Mouse (Mus musculus): Measurements from ENCODE around the gene Ndrg3. TPM values are rescaled to one million over a fixed set of nuclear protein-coding genes. Genes with fewer than 3 reads are reported as not detected.
"Not testable (repeated sequence)": the region's sequence is repeated elsewhere in the genome, so short reads cannot be mapped to it uniquely, and the experiment has no call there.

Ndrg3 gene
- polyA plus RNA-seq, 1 experiment from 2014 or later, result 45.3 TPM

DNA sequence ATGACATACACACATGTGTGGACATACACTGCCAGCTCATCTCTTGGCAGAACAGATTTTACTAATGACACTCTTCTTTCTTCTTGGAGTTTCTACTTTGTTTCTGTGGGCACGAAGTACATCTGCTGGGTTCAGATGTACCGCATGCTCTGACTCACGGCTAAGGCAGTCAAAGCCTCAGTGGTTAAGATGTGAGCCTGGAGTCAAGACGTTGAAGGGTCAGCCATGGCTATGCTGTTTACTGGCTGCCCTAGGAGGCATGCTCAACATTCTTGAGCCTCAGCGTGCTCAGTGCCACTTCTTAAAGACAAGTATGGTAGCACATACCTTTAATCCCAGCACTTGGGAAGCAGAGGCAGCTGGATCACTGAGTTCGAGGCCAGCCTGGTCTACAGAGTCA, 61.3 kb downstream of the Ndrg3 start:
- Histone ChIP-seq H3K9ac (no peak overlapping the region), H3K27ac (no peak overlapping the region), H3K9me3 (no peaks in the 10 kb centered on the region), H3K27me3 (no peaks in the 10 kb centered on the region), H3K36me3 (no peaks in the 10 kb centered on the region), H3K4me2 (replicated peaks) (no peak overlapping the region), H3K4me1 (no peaks in the 10 kb centered on the region), H3K4me3 (no peak overlapping the region)
- no peak for ATAC-seq (ENCODE audit: insufficient number of reproducible peaks, insufficient read depth, low FRiP score, low TSS enrichment)
- 93% methylated on average over 6 of the region's 6 CpGs for WGBS

DNA sequence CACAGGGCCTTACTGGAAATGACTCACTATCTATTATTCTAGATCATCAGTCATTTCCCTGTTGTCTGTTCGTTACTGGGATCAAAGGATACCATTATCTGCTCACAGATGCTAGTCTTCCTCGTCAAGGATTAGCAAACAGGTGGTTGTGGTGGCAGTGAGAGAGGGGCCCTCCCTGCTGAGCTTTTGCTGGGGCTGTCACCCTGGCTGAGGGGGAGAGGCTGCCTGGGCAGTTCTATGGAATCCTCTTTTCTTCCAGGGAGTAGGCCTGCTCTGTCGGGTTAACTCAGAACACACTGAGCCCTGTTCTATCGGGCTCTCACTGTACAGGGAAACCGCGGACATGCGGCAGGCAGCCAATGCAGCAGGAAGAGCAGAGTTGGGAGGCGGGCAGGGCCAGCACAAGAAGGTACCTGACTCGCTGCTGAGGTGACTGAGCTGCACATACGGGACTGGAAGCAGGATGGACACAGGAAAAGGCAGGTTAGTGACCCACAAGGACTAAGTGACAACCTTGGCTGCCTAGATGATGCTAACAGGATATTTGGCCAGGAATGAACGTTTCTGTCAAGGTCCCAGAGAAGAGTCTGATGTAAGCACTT, 62.2 kb downstream of the Ndrg3 start:
- peaks cover under 1% of the 10 kb centered on the region; the same call in 1 of the 2 replicates for H3K4me1 ChIP-seq
- no peak overlapping the region for H3K4me3 ChIP-seq
- H3K27me3 ChIP-seq, result no peaks in the 10 kb centered on the region
- H3K9me3 ChIP-seq, result no peaks in the 10 kb centered on the region
- H3K27ac ChIP-seq, result no peak overlapping the region
- whole genome bisulfite sequencing, result 66% methylated on average over 11 of the region's 11 CpGs
- ATAC-seq (ENCODE audit: insufficient number of reproducible peaks, insufficient read depth, low FRiP score, low TSS enrichment), result no peak
- no peak overlapping the region for H3K4me2 ChIP-seq (replicated peaks)
- no peak overlapping the region for H3K9ac ChIP-seq
- H3K36me3 ChIP-seq, result no peaks in the 10 kb centered on the region

DNA sequence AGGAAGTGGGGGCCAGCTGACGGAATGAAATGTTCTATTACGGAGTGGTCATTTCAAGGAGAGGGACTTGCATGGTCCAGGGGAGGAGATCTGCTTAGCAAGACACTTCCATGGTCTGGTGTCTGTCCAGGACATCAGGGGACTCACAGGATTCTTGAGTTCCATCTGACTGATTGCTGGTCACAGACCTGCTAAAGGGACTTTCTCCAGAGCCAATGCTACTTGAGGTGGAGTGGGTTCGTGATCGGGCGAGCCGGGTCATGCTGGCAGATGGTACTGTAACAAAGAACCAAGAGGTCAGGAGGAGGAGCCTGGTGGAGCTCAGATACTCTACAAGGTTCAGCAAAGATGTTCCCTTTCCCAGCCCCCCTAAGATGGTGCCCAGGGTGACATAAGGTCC, 63.2 kb downstream of the Ndrg3 start:
- Histone ChIP-seq H3K27ac (no peak overlapping the region), H3K4me3 (no peak overlapping the region), H3K9me3 (no peaks in the 10 kb centered on the region), H3K27me3 (no peaks in the 10 kb centered on the region), H3K4me1 (peaks cover 5% of the 10 kb centered on the region; the same call in 1 of the 2 replicates), H3K36me3 (no peaks in the 10 kb centered on the region), H3K4me2 (replicated peaks) (no peak overlapping the region), H3K9ac (no peak overlapping the region)
- no peak for ATAC-seq (ENCODE audit: insufficient number of reproducible peaks, insufficient read depth, low FRiP score, low TSS enrichment)
- 94% methylated on average over 6 of the region's 6 CpGs for WGBS

GRCm38 (mm10) chr2:156927663-156928062, 64.2 kb downstream of the Ndrg3 start:
- Histone ChIP-seq H3K36me3 (no peaks in the 10 kb centered on the region), H3K4me3 (no peak overlapping the region), H3K4me1 (peaks cover 5% of the 10 kb centered on the region; the same call in 1 of the 2 replicates), H3K4me2 (replicated peaks) (no peak overlapping the region), H3K9me3 (no peaks in the 10 kb centered on the region), H3K9ac (no peak overlapping the region), H3K27ac (no peak overlapping the region), H3K27me3 (no peaks in the 10 kb centered on the region)
- 88% methylated on average over 6 of the region's 6 CpGs for WGBS
- ATAC-seq (ENCODE audit: insufficient number of reproducible peaks, insufficient read depth, low FRiP score, low TSS enrichment), result no peak

DNA sequence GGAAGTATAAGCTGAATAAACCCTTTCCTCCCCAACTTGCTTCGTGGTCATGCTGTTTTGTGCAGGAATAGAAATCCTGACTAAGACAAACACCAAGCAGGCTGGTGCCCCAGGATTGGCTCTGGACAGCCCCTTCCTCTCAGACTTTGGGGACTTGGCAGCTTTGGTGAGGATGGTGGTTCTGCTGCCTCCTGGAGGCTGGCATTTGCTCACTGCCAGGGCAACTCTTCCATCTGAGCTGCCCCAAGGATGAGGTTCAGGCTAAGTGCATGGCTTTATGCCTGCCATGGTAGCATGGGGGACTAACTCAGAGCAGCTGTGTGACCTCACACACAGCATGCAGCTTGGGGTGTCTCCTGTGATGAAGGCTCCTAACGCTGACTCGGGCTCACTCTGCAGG, 66.2 kb downstream of the Ndrg3 start:
- not testable (repeated sequence) for H3K9me3 ChIP-seq

DNA sequence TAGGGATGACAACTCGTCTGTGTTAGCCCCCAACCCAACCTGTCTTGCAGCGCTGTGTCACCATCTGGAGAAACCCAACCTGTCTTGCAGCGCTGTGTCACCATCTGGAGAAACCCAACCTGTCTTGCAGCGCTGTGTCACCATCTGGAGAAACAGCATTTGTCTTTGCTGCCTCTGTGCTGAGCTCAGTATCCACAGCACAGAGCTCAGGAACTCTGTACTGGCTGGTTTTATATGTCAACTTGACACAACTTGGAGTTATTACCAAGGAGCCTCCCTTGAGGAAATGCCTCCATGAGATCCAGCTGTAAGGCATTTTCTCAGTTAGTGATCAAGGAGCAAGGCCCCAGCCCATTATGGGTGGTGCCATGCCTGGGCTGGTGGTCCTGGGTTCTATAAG, 66.8 kb downstream of the Ndrg3 start:
- not testable (repeated sequence) for H3K4me1 ChIP-seq; ATAC-seq (ENCODE audit: insufficient number of reproducible peaks, insufficient read depth, low FRiP score, low TSS enrichment); H3K27ac ChIP-seq; H3K4me2 ChIP-seq (replicated peaks); H3K9ac ChIP-seq; H3K9me3 ChIP-seq; H3K27me3 ChIP-seq; H3K4me3 ChIP-seq; H3K36me3 ChIP-seq
- 86% methylated on average over 4 of the region's 4 CpGs for WGBS

More for the DNA sequence above, 66.2 kb downstream of the Ndrg3 start:
- H3K9ac ChIP-seq; H3K4me1 ChIP-seq; H3K27me3 ChIP-seq; H3K4me3 ChIP-seq; ATAC-seq (ENCODE audit: insufficient number of reproducible peaks, insufficient read depth, low FRiP score, low TSS enrichment); H3K4me2 ChIP-seq (replicated peaks); H3K27ac ChIP-seq; H3K36me3 ChIP-seq: not testable (repeated sequence)
- 74% methylated on average over 3 of the region's 3 CpGs for WGBS

GRCm38 (mm10) chr2:156924210-156924898, 67.5 kb downstream of the Ndrg3 start:
- Histone ChIP-seq H3K9ac (no peak overlapping the region), H3K36me3 (no peaks in the 10 kb centered on the region), H3K27me3 (no peaks in the 10 kb centered on the region), H3K4me3 (no peak overlapping the region), H3K9me3 (no peaks in the 10 kb centered on the region), H3K4me2 (replicated peaks) (no peak overlapping the region), H3K4me1 (peaks cover 5% of the 10 kb centered on the region; the same call in 1 of the 2 replicates), H3K27ac (no peak overlapping the region)
- WGBS, result 39% methylated on average over 3 of the region's 3 CpGs
- ATAC-seq (ENCODE audit: insufficient number of reproducible peaks, insufficient read depth, low FRiP score, low TSS enrichment), result no peak

GRCm38 (mm10) chr2:156923057-156923456, 68.8 kb downstream of the Ndrg3 start:
- 80% methylated on average over 5 of the region's 5 CpGs for WGBS
- Histone ChIP-seq H3K36me3 (no peaks in the 10 kb centered on the region), H3K9me3 (no peaks in the 10 kb centered on the region), H3K9ac (no peak overlapping the region), H3K27ac (no peak overlapping the region), H3K4me1 (peaks cover 5% of the 10 kb centered on the region; the same call in 1 of the 2 replicates), H3K4me3 (no peak overlapping the region), H3K27me3 (no peaks in the 10 kb centered on the region), H3K4me2 (replicated peaks) (no peak overlapping the region)
- no peak for ATAC-seq (ENCODE audit: insufficient number of reproducible peaks, insufficient read depth, low FRiP score, low TSS enrichment)

GRCm38 (mm10) chr2:156919796-156920195, 72.1 kb downstream of the Ndrg3 start:
- Histone ChIP-seq H3K9ac (no peak overlapping the region), H3K4me1 (peaks cover 5% of the 10 kb centered on the region; the same call in 1 of the 2 replicates), H3K4me3 (no peak overlapping the region), H3K36me3 (no peaks in the 10 kb centered on the region), H3K27me3 (no peaks in the 10 kb centered on the region), H3K27ac (no peak overlapping the region), H3K9me3 (0 out of 2 replicates have a peak, but pooled peaks cover 4% of the 10 kb centered on the region), H3K4me2 (replicated peaks) (no peak overlapping the region)
- WGBS, result 67% methylated on average over 2 of the region's 2 CpGs
- ATAC-seq (ENCODE audit: insufficient number of reproducible peaks, insufficient read depth, low FRiP score, low TSS enrichment), result no peak

DNA sequence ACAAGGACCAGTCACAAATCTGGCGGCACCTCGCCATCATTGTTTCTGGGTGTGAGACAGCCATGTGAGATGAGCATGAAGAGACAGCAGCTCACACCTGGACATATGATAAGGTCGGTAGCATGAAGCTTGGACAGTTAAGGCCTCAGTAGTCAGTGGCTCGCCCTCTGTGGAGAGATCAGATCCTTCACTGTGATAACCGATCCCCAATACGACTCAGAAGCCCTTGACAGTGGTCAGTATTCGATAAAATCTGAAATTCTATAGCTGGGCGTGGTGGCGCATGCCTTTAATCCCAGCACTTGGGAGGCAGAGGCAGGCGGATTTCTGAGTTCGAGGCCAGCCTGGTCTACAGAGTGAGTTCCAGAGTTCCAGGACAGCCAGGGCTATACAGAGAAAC, 72.7 kb downstream of the Ndrg3 start:
- not testable (repeated sequence) for ATAC-seq (ENCODE audit: insufficient number of reproducible peaks, insufficient read depth, low FRiP score, low TSS enrichment); H3K9ac ChIP-seq; H3K27me3 ChIP-seq; H3K4me2 ChIP-seq (replicated peaks); H3K4me3 ChIP-seq; H3K27ac ChIP-seq; H3K4me1 ChIP-seq; H3K9me3 ChIP-seq; H3K36me3 ChIP-seq
- WGBS, result 89% methylated on average over 11 of the region's 11 CpGs

- no peaks in the 10 kb centered on the region for H3K4me1 ChIP-seq
- no peak for ATAC-seq (ENCODE audit: insufficient number of reproducible peaks, insufficient read depth, low FRiP score, low TSS enrichment)
- no peak overlapping the region for H3K27ac ChIP-seq
- H3K4me2 ChIP-seq (replicated peaks), result no peak overlapping the region
- H3K9ac ChIP-seq, result no peak overlapping the region
- no peaks in the 10 kb centered on the region for H3K27me3 ChIP-seq
- WGBS, result 59% methylated on average over 4 of the region's 4 CpGs
- H3K9me3 ChIP-seq, result 0 out of 2 replicates have a peak, but pooled peaks cover 4% of the 10 kb centered on the region
- H3K36me3 ChIP-seq, result no peaks in the 10 kb centered on the region
- no peak overlapping the region for H3K4me3 ChIP-seq
These were observed 73.3 kb downstream of the Ndrg3 start for GRCm38 (mm10) chr2:156918562-156918961.

DNA sequence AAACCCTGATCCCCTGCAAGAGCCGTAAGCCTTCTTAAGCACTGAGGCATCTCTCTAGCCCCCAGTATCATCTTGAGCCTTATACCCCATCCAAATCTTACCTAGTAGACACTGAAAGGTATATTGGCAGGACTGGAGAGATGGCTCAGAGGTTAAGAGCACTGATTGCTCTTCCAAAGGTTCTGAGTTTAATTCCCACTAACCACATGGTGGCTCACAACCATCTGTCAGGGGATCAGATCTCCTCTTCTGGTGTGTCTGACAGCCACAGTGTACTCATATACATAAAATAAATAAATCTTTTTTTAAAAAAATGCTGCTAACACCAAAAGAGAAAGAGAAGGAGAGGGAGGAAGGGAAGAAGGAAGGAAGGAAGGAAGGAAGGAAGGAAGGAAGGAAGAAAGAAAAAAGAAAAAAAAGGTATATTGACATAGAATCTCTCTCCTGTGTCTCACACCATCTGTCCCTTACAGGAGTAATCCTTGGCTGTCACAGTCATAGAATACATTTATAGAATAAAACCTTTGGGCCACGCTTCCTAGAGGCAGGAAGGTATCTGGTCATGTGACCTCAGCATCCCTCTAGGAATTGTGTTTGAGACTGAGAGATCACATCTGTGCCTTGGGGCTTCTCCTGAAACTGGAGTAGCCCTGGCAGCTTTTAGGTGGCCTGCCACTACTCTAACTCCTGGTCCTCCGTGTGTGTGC, 75.3 kb downstream of the Ndrg3 start:
- no peaks in the 10 kb centered on the region for H3K27me3 ChIP-seq
- no peak overlapping the region for H3K4me3 ChIP-seq
- 69% methylated on average over 3 of the region's 3 CpGs for WGBS
- H3K4me2 ChIP-seq (replicated peaks), result no peak overlapping the region
- H3K36me3 ChIP-seq, result no peaks in the 10 kb centered on the region
- H3K9me3 ChIP-seq, result 0 out of 2 replicates have a peak, but pooled peaks cover 4% of the 10 kb centered on the region
- H3K4me1 ChIP-seq, result no peaks in the 10 kb centered on the region
- ATAC-seq (ENCODE audit: insufficient number of reproducible peaks, insufficient read depth, low FRiP score, low TSS enrichment), result no peak
- no peak overlapping the region for H3K9ac ChIP-seq
- no peak overlapping the region for H3K27ac ChIP-seq
